Mouse (Mus musculus) sigmoid colon, adult 10 weeks (tissue): ENCODE results near the gene Rimbp3. TPM values are rescaled to one million over a fixed set of nuclear protein-coding genes. Genes with fewer than 3 reads are reported as not detected.

Source experiments
- polyA plus RNA-seq: library from polyadenylated mRNA; stranded (reverse); fragments of 350-450 nt; fragmentation: Illumina TruSeq; extraction: RNeasy Lipid Tissue Mini Kit (QIAGEN cat#74804); gene quantifications from one replicate; pipeline ENCODE4 v1.2.3, GENCODE M21; 2014; ENCODE audit warnings: low read depth, low replicate concordance

Gene Rimbp3
- not detected for polyA plus RNA-seq

DNA sequence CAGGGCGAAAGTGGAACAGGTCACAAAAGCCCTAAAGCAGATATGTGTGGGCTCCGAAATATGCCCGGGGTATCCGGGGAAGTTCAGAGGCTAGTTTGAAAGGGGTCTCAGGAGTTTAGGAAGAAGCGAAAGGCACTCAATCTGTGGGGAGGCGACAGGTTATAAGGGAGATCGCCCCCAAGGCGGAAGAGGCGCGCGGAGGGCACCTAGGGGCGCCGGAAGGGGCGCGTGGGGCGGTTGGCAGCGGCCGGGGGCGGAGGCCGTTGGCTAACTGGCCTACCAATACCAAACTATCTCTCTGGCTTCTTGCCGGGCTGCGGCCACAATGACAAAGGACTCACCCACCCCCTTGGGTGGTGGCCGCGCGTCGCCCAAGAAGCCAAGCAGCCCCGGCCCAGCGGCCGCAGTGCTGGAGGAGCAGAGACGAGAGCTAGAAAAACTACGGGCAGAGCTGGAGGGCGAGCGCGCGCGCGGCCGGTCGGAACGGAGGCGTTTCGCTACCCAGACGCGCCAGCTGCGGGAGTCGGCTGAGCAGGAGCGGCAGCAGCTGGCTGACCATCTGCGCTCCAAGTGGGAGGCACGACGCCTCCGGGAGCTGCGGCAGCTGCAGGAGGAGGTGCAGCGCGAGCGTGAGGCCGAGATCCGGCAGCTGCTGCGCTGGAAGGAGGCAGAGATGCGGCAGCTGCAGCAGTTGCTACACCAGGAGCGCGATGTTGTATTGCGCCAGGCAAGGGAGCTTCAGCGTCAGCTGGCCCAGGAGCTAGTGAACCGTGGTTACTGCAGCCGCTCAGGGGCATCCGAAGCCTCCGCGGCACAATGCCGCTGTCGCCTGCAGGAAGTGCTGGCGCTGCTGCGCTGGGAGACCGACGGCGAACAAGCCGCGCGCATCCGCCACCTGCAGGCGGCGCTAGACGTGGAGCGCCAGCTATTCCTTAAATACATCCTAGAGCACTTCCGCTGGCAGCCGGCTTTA lies at the start of gene Rimbp3:
Rimbp3 (plus strand) TSS at position 215 of the 973 bp plus-strand sequence.

DNA sequence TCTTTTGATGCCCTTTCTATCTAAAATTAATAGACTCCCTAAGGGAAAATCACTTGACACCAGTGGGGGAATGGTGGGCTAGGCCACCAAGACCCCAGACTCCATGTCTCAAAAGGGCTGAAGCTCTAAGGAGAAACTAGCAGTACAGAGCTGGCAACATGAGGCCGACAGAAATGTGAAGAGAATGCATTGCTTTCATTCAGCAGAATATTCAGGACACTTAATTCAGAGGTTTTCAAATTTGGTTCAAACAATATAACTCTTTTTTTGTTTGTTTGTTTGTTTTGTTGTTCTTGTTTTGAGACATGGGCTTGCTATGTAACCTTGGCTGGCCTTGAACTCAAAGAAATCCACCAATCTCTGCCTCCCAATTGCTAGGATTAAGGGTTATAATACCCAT lies 5.9 kb upstream of the Rimbp3 start, which contains the start of gene Ube2l3:
Ube2l3 (minus strand) TSS at position 101 of the 400 bp plus-strand sequence.

DNA sequence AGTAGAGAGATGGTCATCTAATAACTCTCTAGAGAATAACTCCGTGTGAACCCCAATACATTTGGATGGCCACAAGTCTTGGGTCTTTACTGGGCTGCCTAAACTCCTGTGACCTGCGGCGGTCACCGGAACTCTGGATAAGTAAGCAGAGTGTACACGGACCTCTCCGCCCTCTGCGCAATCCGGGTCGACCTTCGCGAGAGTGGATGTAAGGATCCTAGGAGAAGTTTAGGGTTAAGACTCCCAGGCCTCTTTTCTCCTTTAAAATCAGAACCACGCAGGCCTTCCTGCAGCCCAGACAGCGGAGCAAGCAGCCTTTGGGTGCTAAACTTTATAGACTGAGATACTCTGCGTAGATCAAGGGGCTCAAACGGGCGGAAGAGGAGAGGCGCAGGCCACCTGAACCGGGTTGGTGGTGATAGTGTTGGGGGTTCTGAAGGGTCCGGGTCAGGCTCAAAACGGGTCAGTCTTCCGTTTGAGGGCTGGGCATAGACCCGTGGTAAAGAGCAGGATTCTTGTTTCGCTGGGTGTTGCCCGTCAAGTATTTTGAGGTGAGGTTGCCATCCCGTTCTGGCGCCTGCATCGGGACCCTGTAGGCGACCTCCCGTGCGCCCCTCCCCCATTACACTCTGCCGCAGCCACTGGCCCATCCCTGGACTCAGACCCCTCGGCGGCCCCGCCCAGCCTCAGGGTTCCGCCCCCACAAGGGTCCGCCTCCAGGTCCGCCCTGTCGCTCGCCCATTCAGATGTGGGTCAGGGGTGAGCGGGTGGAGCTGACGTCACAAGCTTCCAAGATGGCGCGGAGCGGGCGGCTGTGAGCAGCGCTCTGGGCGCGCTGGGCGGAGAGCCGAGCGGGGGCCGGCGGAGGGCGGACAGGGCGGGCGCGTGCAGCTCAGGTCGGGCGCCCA lies 24.6 kb downstream of the Rimbp3 start, which contains the start of gene Hic2:
Hic2 (plus strand) TSS at position 779 of the 908 bp plus-strand sequence.

Other genes starting within 250 kb of the Rimbp3 start
- gene Mapk1, start 225.2 kb upstream of the Rimbp3 start, polyA plus RNA-seq: 272 TPM
- 0.66 TPM for gene Ypel1, start 138.9 kb upstream of the Rimbp3 start, polyA plus RNA-seq
- 117 TPM for gene Ppil2, start 97.3 kb upstream of the Rimbp3 start, polyA plus RNA-seq
- not detected for gene 2610318N02Rik, start 83.4 kb upstream of the Rimbp3 start, polyA plus RNA-seq
- gene Sdf2l1, start 76.2 kb upstream of the Rimbp3 start, polyA plus RNA-seq: 15.0 TPM
- gene Ydjc, start 64.0 kb upstream of the Rimbp3 start, polyA plus RNA-seq: 0.28 TPM
- 1.9 TPM for gene Ccdc116, start 61.4 kb upstream of the Rimbp3 start, polyA plus RNA-seq
- gene Ube2l3, start 6.0 kb upstream of the Rimbp3 start, polyA plus RNA-seq: 226 TPM
- 1.2 TPM for gene Hic2, start 25.0 kb downstream of the Rimbp3 start, polyA plus RNA-seq
- not detected for gene Tmem191c, start 67.5 kb downstream of the Rimbp3 start, polyA plus RNA-seq
- not detected for gene Serpind1, start 122.8 kb downstream of the Rimbp3 start, polyA plus RNA-seq
- 81.2 TPM for gene Snap29, start 197.4 kb downstream of the Rimbp3 start, polyA plus RNA-seq
- gene Pi4ka, start 197.7 kb downstream of the Rimbp3 start, polyA plus RNA-seq: 17.7 TPM
- gene Crkl, start 243.4 kb downstream of the Rimbp3 start, polyA plus RNA-seq: 28.2 TPM